Mouse (Mus musculus) limb, embryonic 12.5 days (tissue): ENCODE measurements around the gene Usp37. TPM values are rescaled to one million over a fixed set of nuclear protein-coding genes. Genes with fewer than 3 reads are reported as not detected.

Experiments used
- ATAC-seq: fragments of 200-750 bp; cut with Nextera tagmentation; 2 replicates; pipeline ENCODE4 v1.8.0; 2017; ENCODE audit warnings: low read depth, moderate TSS enrichment; ENCODE audit not compliant: insufficient number of reproducible peaks, insufficient read depth, low FRiP score, low TSS enrichment
- H3K27ac ChIP-seq: fragments of 300-500 bp; sonication (generic); 2 replicates; pipeline ENCODE4 v1.5.1; 2016; ENCODE audit warnings: mild to moderate bottlenecking, moderate library complexity
- H3K27me3 ChIP-seq: fragments of 300-500 bp; sonication (generic); 2 replicates; pipeline ENCODE4 v1.6.1; 2016; ENCODE audit warnings: mild to moderate bottlenecking, moderate library complexity
- H3K36me3 ChIP-seq: fragments of 300-500 bp; sonication (generic); 2 replicates; pipeline ENCODE4 v1.6.1; 2016; ENCODE audit warnings: mild to moderate bottlenecking, moderate library complexity
- H3K4me1 ChIP-seq: fragments of 300-500 bp; sonication (generic); replicated peaks from 2 replicates; pipeline ENCODE4 v1.6.1; 2016
- H3K4me2 ChIP-seq: fragments of 300-500 bp; sonication (generic); 2 replicates; pipeline ENCODE4 v1.6.1; 2016; ENCODE audit warnings: mild to moderate bottlenecking, moderate library complexity
- H3K4me3 ChIP-seq: fragments of 300-500 bp; sonication (generic); replicated peaks from 2 replicates; pipeline ENCODE4 v1.5.1; 2016; ENCODE audit warnings: mild to moderate bottlenecking
- H3K9ac ChIP-seq: fragments of 300-500 bp; sonication (generic); replicated peaks from 2 replicates; pipeline ENCODE4 v1.6.1; 2016; ENCODE audit warnings: mild to moderate bottlenecking, moderate library complexity
- H3K9me3 ChIP-seq: fragments of 300-500 bp; sonication (generic); 2 replicates; pipeline ENCODE4 v1.6.1; 2016; ENCODE audit warnings: mild to moderate bottlenecking, moderate library complexity
- WGBS: fragments of 180-500 bp; shearing (Covaris S2); methylation state at CpG from one replicate; pipeline ENCODE4 v1.1.7; 2016; 5-methylcytosine and 5-hydroxymethylcytosine counted together
- microRNA counts: library from miRNA; unstranded; fragments of <30 nt; microRNA quantifications from one replicate; lab custom pipeline; 2017
- microRNA-seq: library from miRNA; unstranded; fragments of <30 nt; microRNA quantifications from one replicate; pipeline ENCODE4, GENCODE M21; 2017
- polyA plus RNA-seq: library from polyadenylated mRNA; unstranded; fragments of >200 nt; fragmentation: Nextera tagmentation; extraction: Ambion mirVana; gene quantifications from 2 replicates; pipeline ENCODE4 v1.2.1, GENCODE M21; 2016

Usp37 gene
- polyA plus RNA-seq, 1 experiment from 2014 or later = 43.2 TPM

DNA sequence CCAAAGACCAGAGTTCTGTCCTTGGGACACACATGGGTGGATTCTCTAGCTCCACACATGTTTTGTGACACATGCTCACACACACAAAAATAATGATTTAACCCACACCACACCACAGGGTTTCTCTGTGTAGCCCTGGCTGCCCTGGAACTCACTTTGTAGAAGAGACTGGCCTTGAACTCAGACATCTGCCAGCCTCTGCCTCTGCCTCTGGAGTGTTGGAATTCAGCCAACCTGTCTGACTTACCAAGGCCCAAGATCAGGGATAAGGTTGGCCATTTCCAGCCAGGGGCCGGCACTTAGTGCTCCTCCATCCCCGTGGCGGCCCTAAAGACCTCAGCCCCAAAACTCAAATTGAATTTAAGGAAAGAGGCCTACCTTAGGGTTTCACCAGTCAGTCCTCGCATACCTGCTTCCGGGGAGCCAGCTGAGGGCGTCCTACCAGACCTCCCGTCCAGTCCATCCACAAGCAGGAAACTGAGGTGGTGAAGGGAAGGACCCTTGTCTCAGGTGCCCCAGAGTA, 155.6 kb downstream of the Usp37 start:
- Histone ChIP-seq H3K4me2 (no peak overlapping the region), H3K9ac (no peak overlapping the region), H3K27ac (peak overlapping the region; percentile 98; the same call in 1 of the 2 replicates), H3K9me3 (no peaks in the 10 kb centered on the region), H3K4me3 (no peak overlapping the region), H3K4me1 (peaks cover 39% of the 10 kb centered on the region), H3K27me3 (no peaks in the 10 kb centered on the region), H3K36me3 (peaks cover 5% of the 10 kb centered on the region)
- WGBS = 76% methylated on average over 7 of the region's 7 CpGs
- ATAC-seq = no peak

DNA sequence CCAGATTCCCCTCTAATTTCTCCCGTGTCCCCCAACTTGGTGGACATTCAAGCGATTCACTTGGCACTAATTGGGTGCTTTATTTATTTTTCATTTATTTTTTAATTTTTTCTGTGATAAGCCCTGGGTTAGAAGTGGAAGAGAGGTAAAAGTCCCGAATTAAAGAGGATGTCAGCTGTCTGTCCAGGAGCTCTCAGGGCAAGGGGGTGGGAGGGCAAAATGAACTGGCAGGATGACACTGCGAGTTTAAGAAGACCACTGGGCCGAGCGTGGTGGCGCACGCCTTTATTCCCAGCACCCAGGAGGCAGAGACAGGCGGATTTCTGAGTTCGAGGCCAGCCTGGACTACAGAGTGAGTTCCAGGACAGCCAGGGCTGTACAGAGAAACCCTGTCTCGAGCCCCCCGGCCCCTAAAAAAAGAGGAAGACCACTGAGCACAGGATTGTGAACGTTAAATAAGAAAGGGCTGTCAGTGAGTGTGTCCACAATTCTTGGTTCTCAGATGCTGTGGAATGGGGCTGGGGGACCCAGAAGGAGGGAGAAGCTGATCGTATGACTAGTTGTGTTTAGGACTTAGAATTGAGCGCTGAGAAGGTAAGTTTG, 156.6 kb downstream of the Usp37 start:
- Histone ChIP-seq H3K4me2 (peak overlapping the region; percentile 65), H3K4me1 (peaks cover 29% of the 10 kb centered on the region), H3K27ac (peak overlapping the region; percentile 98), H3K36me3 (no peaks in the 10 kb centered on the region), H3K27me3 (no peaks in the 10 kb centered on the region), H3K9me3 (no peaks in the 10 kb centered on the region), H3K4me3 (peak overlapping the region; percentile 52), H3K9ac (no peak overlapping the region)
- WGBS = 62% methylated on average over 15 of the region's 15 CpGs
- ATAC-seq = no peak

DNA sequence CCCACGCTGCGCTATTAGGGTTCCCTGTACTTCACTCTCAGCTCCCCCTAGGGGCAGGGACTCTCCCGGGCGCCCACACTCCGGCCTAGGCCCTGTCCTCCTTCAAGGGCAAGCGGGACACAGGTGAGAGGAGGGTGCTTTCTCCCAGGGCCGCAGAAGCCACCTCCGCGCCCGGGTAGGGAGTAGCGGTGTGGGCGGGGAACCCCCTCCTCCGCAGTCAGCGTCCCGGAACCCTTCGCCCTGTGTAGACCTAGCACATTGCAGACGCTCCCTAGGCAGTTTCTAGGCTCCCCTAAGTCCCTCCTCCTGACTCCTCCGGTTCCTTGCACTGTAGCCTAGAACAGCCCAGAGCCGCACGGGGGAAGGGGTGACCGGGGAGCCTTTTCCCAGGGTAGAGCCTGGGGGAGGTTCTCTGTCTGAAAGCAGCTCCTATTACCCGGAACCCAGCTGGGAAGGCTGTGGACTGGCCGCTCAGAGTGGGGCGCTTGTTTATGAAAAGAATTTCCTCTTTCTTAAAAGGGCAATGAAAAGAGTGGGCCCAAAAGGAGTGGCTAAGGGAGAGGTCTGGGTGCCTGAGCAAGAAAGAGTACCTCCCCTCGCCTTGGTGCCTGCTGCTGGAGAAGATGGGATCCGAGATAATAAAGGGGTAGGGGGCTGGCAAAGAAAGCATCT, 157.2 kb downstream of the Usp37 start:
- ATAC-seq = peak; percentile 89
- WGBS = under 1% methylated on average over 26 of the region's 26 CpGs
- Histone ChIP-seq H3K36me3 (no peaks in the 10 kb centered on the region), H3K4me2 (peak overlapping the region; percentile 65), H3K9ac (peak overlapping the region; percentile 65), H3K4me1 (peaks cover 29% of the 10 kb centered on the region), H3K27ac (peak overlapping the region; percentile 98), H3K27me3 (no peaks in the 10 kb centered on the region), H3K4me3 (peak overlapping the region; percentile 52), H3K9me3 (no peaks in the 10 kb centered on the region)

DNA sequence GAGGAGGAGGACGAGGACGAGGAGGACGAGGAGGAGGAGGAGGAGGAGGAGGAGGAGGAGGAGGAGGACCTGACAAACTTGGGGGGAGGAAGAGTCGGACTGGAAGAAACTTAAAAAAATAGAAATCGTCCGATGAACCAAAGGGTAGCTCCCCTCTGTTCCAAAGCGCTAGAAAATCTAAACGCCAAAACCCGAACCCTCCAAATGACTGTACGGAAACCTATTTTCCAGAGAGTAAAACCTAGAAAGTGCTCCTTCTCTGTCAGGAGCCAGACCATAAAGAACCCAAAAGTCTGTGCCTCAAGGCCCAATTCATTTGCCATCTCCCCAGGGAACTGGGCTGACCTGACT, 157.7 kb downstream of the Usp37 start:
- Histone ChIP-seq H3K27me3 (no peaks in the 10 kb centered on the region), H3K27ac (peak overlapping the region; percentile 98), H3K4me3 (peak overlapping the region; percentile 52), H3K9me3 (no peaks in the 10 kb centered on the region), H3K9ac (peak overlapping the region; percentile 65), H3K36me3 (no peaks in the 10 kb centered on the region), H3K4me1 (peaks cover 29% of the 10 kb centered on the region), H3K4me2 (peak overlapping the region; percentile 65)
- 67% methylated on average over 7 of the region's 10 CpGs for WGBS
- ATAC-seq = no peak

DNA sequence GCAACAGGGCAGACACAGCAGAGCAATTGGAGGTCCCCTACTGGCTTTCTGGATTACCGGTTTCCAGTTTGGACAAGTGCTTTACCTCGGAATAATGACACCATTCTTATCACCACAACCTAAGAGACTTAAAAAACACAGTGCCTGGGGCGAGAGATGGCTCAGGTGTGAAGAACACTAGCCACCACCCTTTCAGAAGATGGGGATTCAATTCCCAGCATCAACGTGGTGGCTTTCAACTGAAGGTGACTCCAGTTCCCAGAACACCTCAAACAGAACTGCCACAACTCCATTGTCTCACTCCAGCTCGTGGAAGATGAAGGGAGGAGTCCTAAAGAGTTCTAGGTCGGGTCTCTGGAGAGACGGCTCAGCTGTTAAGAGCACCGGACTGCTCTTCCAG, 158.6 kb downstream of the Usp37 start:
- no peak overlapping the region for H3K4me2 ChIP-seq
- no peak overlapping the region for H3K4me3 ChIP-seq
- no peaks in the 10 kb centered on the region for H3K36me3 ChIP-seq
- H3K4me1 ChIP-seq = peaks cover 24% of the 10 kb centered on the region
- ATAC-seq = no peak
- WGBS = 85% methylated on average over 8 of the region's 8 CpGs
- H3K9me3 ChIP-seq = no peaks in the 10 kb centered on the region
- H3K9ac ChIP-seq = no peak overlapping the region
- no peak overlapping the region for H3K27ac ChIP-seq
- H3K27me3 ChIP-seq = no peaks in the 10 kb centered on the region

MicroRNAs encoded within 50 kb of the gene (microRNA counts, 519-probe panel; counts per million panel counts)
- 4,240 counts per million, percentile 29 among the panel's probes with 10 or more counts for microRNA mmu-miR-26b (lab: Ali Mortazavi, UCI)

Small RNA genes within 50 kb of the gene (microRNA-seq; reads per million reads assigned to microRNA genes)
- not detected for gene Gm25035
- gene Mir26b = 25,495 reads per million, percentile 97 among the genes with 10 or more reads in this experiment

Other genes with a start within 250 kb of the Usp37 start
- 18.0 and 18.9 TPM in 2 replicates for gene Tmbim1, start 238.7 kb downstream of the Usp37 start, polyA plus RNA-seq
- gene Catip, start 182.2 kb downstream of the Usp37 start, polyA plus RNA-seq = 1.5 and 1.6 TPM in 2 replicates
- 0.85 and 2.2 TPM in 2 replicates for gene Slc11a1, start 169.1 kb downstream of the Usp37 start, polyA plus RNA-seq
- 75.3 and 78.5 TPM in 2 replicates for gene Ctdsp1, start 152.8 kb downstream of the Usp37 start, polyA plus RNA-seq
- gene Vil1, start 134.9 kb downstream of the Usp37 start, polyA plus RNA-seq = 0.19 TPM in 2 replicates
- gene Cnot9, start 38.2 kb downstream of the Usp37 start, polyA plus RNA-seq = 82.6 and 84.5 TPM in 2 replicates
- 0.51 and 1.0 TPM in 2 replicates for gene Plcd4, start 1.4 kb downstream of the Usp37 start, polyA plus RNA-seq
- gene Zfp142, start 44.0 kb upstream of the Usp37 start, polyA plus RNA-seq = 8.3 and 11.3 TPM in 2 replicates
- gene Bcs1l, start 44.0 kb upstream of the Usp37 start, polyA plus RNA-seq = 15.1 and 16.2 TPM in 2 replicates
- gene Rnf25, start 57.1 kb upstream of the Usp37 start, polyA plus RNA-seq = 37.0 and 37.3 TPM in 2 replicates
- 12.0 and 12.5 TPM in 2 replicates for gene Stk36, start 57.2 kb upstream of the Usp37 start, polyA plus RNA-seq
- 30.4 and 33.6 TPM in 2 replicates for gene Ttll4, start 117.5 kb upstream of the Usp37 start, polyA plus RNA-seq
- gene Cyp27a1, start 169.3 kb upstream of the Usp37 start, polyA plus RNA-seq = 14.9 and 15.8 TPM in 2 replicates
- gene Prkag3, start 204.9 kb upstream of the Usp37 start, polyA plus RNA-seq = 0.46 and 0.47 TPM in 2 replicates
- 38.7 and 40.5 TPM in 2 replicates for gene Wnt6, start 227.6 kb upstream of the Usp37 start, polyA plus RNA-seq
- gene Wnt10a, start 247.2 kb upstream of the Usp37 start, polyA plus RNA-seq = 3.4 and 3.5 TPM in 2 replicates